In the genomic region with DNA sequence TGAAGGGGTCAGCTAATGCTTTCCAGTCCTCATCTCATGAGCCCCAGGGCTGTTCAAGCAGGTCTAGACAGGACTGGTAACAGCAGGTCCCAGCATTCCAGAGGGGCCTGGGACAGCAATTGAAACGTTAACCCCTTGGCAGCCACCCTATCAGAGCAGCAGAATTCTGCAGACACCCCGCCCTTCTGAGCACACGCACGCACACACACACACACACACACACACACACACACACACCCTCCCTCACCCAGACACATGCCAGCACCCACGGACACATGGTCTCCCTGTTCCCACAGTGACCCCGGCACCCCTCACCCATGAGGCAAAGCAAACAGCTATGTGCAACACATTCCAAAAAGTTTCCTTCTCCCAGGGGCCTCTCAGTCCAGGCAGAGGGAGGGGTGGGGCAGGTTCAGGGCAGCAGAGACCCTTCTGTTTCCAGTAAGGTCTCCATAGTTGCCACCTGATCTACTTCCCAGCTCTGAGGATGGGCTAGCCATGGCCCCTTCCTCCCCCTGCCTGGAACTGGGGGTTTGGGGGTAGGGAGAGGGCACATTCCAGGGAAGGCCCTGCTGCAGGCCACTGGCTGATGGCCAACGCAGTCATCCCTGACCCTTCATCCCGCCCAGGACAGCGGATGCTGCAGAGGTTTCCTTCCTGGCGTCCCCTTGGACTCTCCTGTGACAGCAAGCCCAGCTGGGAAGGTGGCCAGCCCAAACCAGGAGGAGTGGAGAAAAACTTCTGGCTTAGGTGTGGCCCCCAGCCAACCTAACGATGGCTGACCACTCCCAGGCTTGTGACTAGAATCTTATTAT, we compare ENCODE assay signal across 8 mouse cellular contexts. TPM values are rescaled to one million over a fixed set of nuclear protein-coding genes. Genes with fewer than 3 reads are reported as not detected.
DNase-seq lines count a peak whose midpoint lies in the region; ATAC-seq and TF ChIP-seq lines count a peak whose summit lies in the region.

No protein-coding gene starts in this region.

- peaks cover 97% of the 10 kb centered on the region for H3K4me1 ChIP-seq in heart, embryonic 12.5 days (replicated peaks)
- H3K4me1 ChIP-seq in small intestine, adult 2 months (ENCODE audit: control insufficient read depth, insufficient read depth, insufficient read length, low read length), result peaks cover 64% of the 10 kb centered on the region
- peaks cover 10% of the 10 kb centered on the region for H3K4me1 ChIP-seq in midbrain, embryonic 16.5 days (ENCODE audit: control insufficient read depth, insufficient read depth, low read length)

- no peak for TF ChIP-seq POLR2A in small intestine, adult 2 months (IDR thresholded peaks at IDR 0.05; ENCODE audit: low read depth, low read length)

- ATAC-seq in heart, embryonic 12.5 days (ENCODE audit: insufficient number of reproducible peaks, low FRiP score), result no peak
- ATAC-seq in midbrain, embryonic 16.5 days, result no peak

- H3K4me3 ChIP-seq in heart, embryonic 12.5 days, result peak overlapping the region; percentile 11; the same call in 1 of the 2 replicates
- H3K4me3 ChIP-seq in small intestine, adult 2 months (ENCODE audit: low read depth, low read length), result peak overlapping the region; percentile 33
- H3K4me3 ChIP-seq in midbrain, embryonic 16.5 days (ENCODE audit: low read depth, low read length), result no peak overlapping the region

- H3K4me2 ChIP-seq in heart, embryonic 12.5 days, result peak overlapping the region; percentile 77
- no peak overlapping the region for H3K4me2 ChIP-seq in midbrain, embryonic 16.5 days (ENCODE audit: low read length)

- 0 out of 2 replicates have a peak, but pooled peaks cover 5% of the 10 kb centered on the region for H3K36me3 ChIP-seq in heart, embryonic 12.5 days
- peaks cover 2% of the 10 kb centered on the region; the same call in 1 of the 2 replicates for H3K36me3 ChIP-seq in small intestine, adult 2 months (ENCODE audit: control insufficient read depth, insufficient read depth, low read length)
- no peaks in the 10 kb centered on the region for H3K36me3 ChIP-seq in midbrain, embryonic 16.5 days (ENCODE audit: control insufficient read depth, insufficient read depth, low read length)

- TF ChIP-seq CTCF in small intestine, adult 2 months (IDR thresholded peaks at IDR 0.05; ENCODE audit: extremely low read depth, insufficient read length, insufficient replicate concordance, low read depth, low read length), result no peak

- peak; percentile 30 for DNase-seq in retina, postnatal 1 day
- DNase-seq in retina, embryonic 14.5 days (ENCODE audit: low spot score), result no peak
- DNase-seq in kidney, postnatal 36 days, result peak; percentile 96
- DNase-seq in natural killer cell, adult 2 months (ENCODE audit: low spot score in 2 of 2), result no peak
- DNase-seq in T-cell, adult 2 months (ENCODE audit: low spot score), result no peak

- H3K27me3 ChIP-seq in heart, embryonic 12.5 days (replicated peaks), result no peaks in the 10 kb centered on the region
- no peaks in the 10 kb centered on the region for H3K27me3 ChIP-seq in small intestine, adult 2 months (ENCODE audit: control insufficient read depth, insufficient read depth, low read length)
- H3K27me3 ChIP-seq in midbrain, embryonic 16.5 days (ENCODE audit: control insufficient read depth, insufficient read depth, low read depth, low read length), result peaks cover 22% of the 10 kb centered on the region

- 19% methylated on average over 11 of the region's 11 CpGs for WGBS in heart, embryonic 12.5 days
- WGBS in small intestine, adult 2 months, result 52% methylated on average over 11 of the region's 11 CpGs
- 73% methylated on average over 11 of the region's 11 CpGs for WGBS in midbrain, embryonic 16.5 days

- peak overlapping the region; percentile 90 for H3K27ac ChIP-seq in heart, embryonic 12.5 days (ENCODE audit: poor library complexity, severe bottlenecking)
- H3K27ac ChIP-seq in small intestine, adult 2 months (ENCODE audit: insufficient read depth, low read depth, low read length), result peak overlapping the region; percentile 58
- no peak overlapping the region for H3K27ac ChIP-seq in midbrain, embryonic 16.5 days (ENCODE audit: low read length)

- H3K9me3 ChIP-seq in heart, embryonic 12.5 days (replicated peaks), result no peaks in the 10 kb centered on the region
- H3K9me3 ChIP-seq in midbrain, embryonic 16.5 days (replicated peaks; ENCODE audit: control insufficient read depth, low read length, poor library complexity, severe bottlenecking), result no peaks in the 10 kb centered on the region

- H3K9ac ChIP-seq in heart, embryonic 12.5 days, result peak overlapping the region; percentile 44; the same call in 1 of the 2 replicates
- H3K9ac ChIP-seq in midbrain, embryonic 16.5 days (ENCODE audit: low read depth, low read length), result no peak overlapping the region

RNA-seq across cellular contexts. Expression of gene Tinagl1, which starts 2.8 kb away (rescaled TPM):
- 46.6 and 49.8 TPM in 2 replicates for polyA plus RNA-seq in heart, embryonic 12.5 days (2016; fragmentation: Nextera tagmentation; extraction: Ambion mirVana)
- 106 and 109 TPM in 2 replicates for polyA plus RNA-seq in small intestine, adult 2 months (2012; rRNA removed)
- 4.3 and 4.6 TPM in 2 replicates for polyA plus RNA-seq in midbrain, embryonic 16.5 days (2015; fragmentation: Nextera tagmentation; extraction: Ambion mirVana)

RNA-seq across cellular contexts. Expression of gene Hcrtr1, which starts 33.0 kb away (rescaled TPM):
- polyA plus RNA-seq in heart, embryonic 12.5 days (2016; fragmentation: Nextera tagmentation; extraction: Ambion mirVana), result not detected in 2 replicates
- 3.3 and 3.8 TPM in 2 replicates for polyA plus RNA-seq in small intestine, adult 2 months (2012; rRNA removed)
- polyA plus RNA-seq in midbrain, embryonic 16.5 days (2015; fragmentation: Nextera tagmentation; extraction: Ambion mirVana), result 3.9 and 6.6 TPM in 2 replicates

RNA-seq across cellular contexts. Expression of gene Gm853, which starts 50.0 kb away (rescaled TPM):
- polyA plus RNA-seq in heart, embryonic 12.5 days (2016; fragmentation: Nextera tagmentation; extraction: Ambion mirVana), result not detected in 2 replicates
- polyA plus RNA-seq in small intestine, adult 2 months (2012; rRNA removed), result not detected in 2 replicates
- polyA plus RNA-seq in midbrain, embryonic 16.5 days (2015; fragmentation: Nextera tagmentation; extraction: Ambion mirVana), result 0.24 TPM in 1 of 2 replicates, not detected in the other

Comparison
In these comparisons a context has a peak if more than half of its experiments do, and no peak if none do; other contexts are left out.
1. DNase-seq: peak in retina, postnatal 1 day (single experiment) and kidney, postnatal 36 days (2 of 2); none in retina, embryonic 14.5 days (single experiment), natural killer cell, adult 2 months (0 of 2) and T-cell, adult 2 months (single experiment).